Mouse (Mus musculus) liver, embryonic 14.5 days (tissue): Measurements from ENCODE around the gene Wdr63.

Experiments
- CTCF ChIP-seq: IDR thresholded peaks from 2 replicates; pipeline ENCODE4 v1.5.1; 2016; ENCODE audit warnings: antibody characterized with exemption, low read depth, control low read depth
- EP300 ChIP-seq: IDR thresholded peaks from 2 replicates; pipeline ENCODE4 v1.6.1; 2016; ENCODE audit warnings: antibody characterized with exemption, low read depth

- TF ChIP-seq CTCF: no peak
- TF ChIP-seq EP300: no peak
Observed at GRCm38 (mm10) chr3:146017521-146017920, 90.4 kb downstream of the Wdr63 start.
